Comparison of ENCODE assay signal across 16 mouse cellular contexts in genomic region chr9:80266507-80266906, GRCm38 (mm10).
DNase-seq lines count a peak whose midpoint lies in the region; ATAC-seq and TF ChIP-seq lines count a peak whose summit lies in the region.
"Had no signal": no experiment of that assay in that cellular context is flagged by ENCODE, and none has a peak within 500 bp of the region (broad histone marks: within the 10 kb centered on the region; RNA-seq: fewer than 3 reads in every experiment).

No protein-coding gene starts in this region.

- peaks cover 4% of the 10 kb centered on the region for H3K36me3 ChIP-seq in liver, postnatal 0 days (replicated peaks; ENCODE audit: insufficient read depth, low read length)
- H3K36me3 ChIP-seq in thymus, adult 2 months (ENCODE audit: control insufficient read depth, insufficient read depth, low read length) = no peaks in the 10 kb centered on the region
- H3K36me3 ChIP-seq in heart, embryonic 12.5 days = peaks cover 20% of the 10 kb centered on the region
- no peaks in the 10 kb centered on the region for H3K36me3 ChIP-seq in limb, embryonic 10.5 days

- no peaks in the 10 kb centered on the region for H3K4me1 ChIP-seq in liver, postnatal 0 days (ENCODE audit: insufficient read depth)
- peaks cover 2% of the 10 kb centered on the region; the same call in 1 of the 2 replicates for H3K4me1 ChIP-seq in thymus, adult 2 months (replicated peaks; ENCODE audit: control insufficient read depth, insufficient read depth, low read length)
- H3K4me1 ChIP-seq in heart, embryonic 12.5 days (replicated peaks) = peaks cover 12% of the 10 kb centered on the region
- H3K4me1 ChIP-seq in limb, embryonic 10.5 days = peaks cover 16% of the 10 kb centered on the region

- H3K9me3 ChIP-seq in liver, postnatal 0 days (ENCODE audit: low read length) = no peaks in the 10 kb centered on the region
- H3K9me3 ChIP-seq in heart, embryonic 12.5 days (replicated peaks) = no peaks in the 10 kb centered on the region
- no peaks in the 10 kb centered on the region for H3K9me3 ChIP-seq in limb, embryonic 10.5 days (replicated peaks)
- H3K9me3 ChIP-seq: embryonic facial prominence, embryonic 15.5 days; heart, embryonic 15.5 days had no signal

- no peak overlapping the region for H3K27ac ChIP-seq in liver, postnatal 0 days (ENCODE audit: low read depth)
- H3K27ac ChIP-seq in thymus, adult 2 months (ENCODE audit: control insufficient read depth, insufficient read depth, low read length) = peak overlapping the region; percentile 68
- no peak overlapping the region for H3K27ac ChIP-seq in heart, embryonic 12.5 days (ENCODE audit: poor library complexity, severe bottlenecking)
- no peak overlapping the region for H3K27ac ChIP-seq in limb, embryonic 10.5 days
- H3K27ac ChIP-seq: embryonic facial prominence, embryonic 15.5 days; heart, embryonic 15.5 days; kidney, postnatal 0 days had no signal

- no peak overlapping the region for H3K4me3 ChIP-seq in liver, postnatal 0 days (ENCODE audit: low read depth, low read length)
- no peak overlapping the region; the same call in 1 of the 2 replicates for H3K4me3 ChIP-seq in thymus, adult 2 months (ENCODE audit: control insufficient read depth, insufficient read depth, low read length)
- no peak overlapping the region for H3K4me3 ChIP-seq in heart, embryonic 12.5 days
- no peak overlapping the region for H3K4me3 ChIP-seq in limb, embryonic 10.5 days
- H3K4me3 ChIP-seq: embryonic facial prominence, embryonic 15.5 days; heart, embryonic 15.5 days had no signal

- WGBS in liver, postnatal 0 days (ENCODE audit: insufficient replicate concordance) = 37% methylated on average over 7 of the region's 7 CpGs
- 3% methylated on average over 7 of the region's 7 CpGs for WGBS in thymus, adult 2 months
- WGBS in heart, embryonic 12.5 days = 73% methylated on average over 7 of the region's 7 CpGs
- 87% methylated on average over 7 of the region's 7 CpGs for WGBS in limb, embryonic 10.5 days

- no peak for TF ChIP-seq CTCF in liver, postnatal 0 days (IDR thresholded peaks at IDR 0.05; ENCODE audit: low read depth)
- no peak for TF ChIP-seq CTCF in thymus, adult 2 months (IDR thresholded peaks at IDR 0.05; ENCODE audit: borderline replicate concordance, control insufficient read depth, extremely low read depth, insufficient read depth, low read length, poor library complexity)

- H3K4me2 ChIP-seq in liver, postnatal 0 days (ENCODE audit: low read depth, low read length) = peak overlapping the region; percentile 24; the same call in 1 of the 2 replicates
- no peak overlapping the region for H3K4me2 ChIP-seq in heart, embryonic 12.5 days
- H3K4me2 ChIP-seq: embryonic facial prominence, embryonic 15.5 days; heart, embryonic 15.5 days had no signal

- peak; percentile 73 for DNase-seq in CD4-positive helper T cell, adult 2 months (ENCODE audit: low read depth, low spot score)
- DNase-seq in CD8-positive naive resting alpha-beta T cell, adult 2 months (ENCODE audit: low read depth in 2 of 2, low spot score in 2 of 2) = peak; percentile 31 to 39
- no peak for DNase-seq in liver, postnatal 0 days
- peak; percentile 68 for DNase-seq in thymus, adult 2 months
- DNase-seq in ovary, adult 18-20 months (ENCODE audit: low spot score) = no peak
- no peak for DNase-seq in limb, embryonic 10.5 days (ENCODE audit: low spot score)
- DNase-seq: adrenal gland, postnatal 36 days; cerebellum, postnatal 25 days; gastrocnemius, postnatal 14 days; midbrain, embryonic 14.5 days; right cerebral cortex, postnatal 14 days had no signal

- H3K9ac ChIP-seq in liver, postnatal 0 days (replicated peaks) = no peak overlapping the region
- H3K9ac ChIP-seq in heart, embryonic 12.5 days = no peak overlapping the region
- H3K9ac ChIP-seq: embryonic facial prominence, embryonic 15.5 days; heart, embryonic 15.5 days had no signal

- TF ChIP-seq POLR2A in thymus, adult 2 months (IDR thresholded peaks at IDR 0.05; ENCODE audit: control insufficient read depth, extremely low read depth, insufficient read depth, low read length, poor library complexity) = no peak

- no peaks in the 10 kb centered on the region for H3K27me3 ChIP-seq in liver, postnatal 0 days (ENCODE audit: insufficient read depth, low read length)
- H3K27me3 ChIP-seq in thymus, adult 2 months (ENCODE audit: control insufficient read depth, insufficient read depth, low read length) = no peaks in the 10 kb centered on the region
- H3K27me3 ChIP-seq in heart, embryonic 12.5 days (replicated peaks) = no peaks in the 10 kb centered on the region
- H3K27me3 ChIP-seq in limb, embryonic 10.5 days (ENCODE audit: low read depth, poor library complexity, severe bottlenecking) = no peaks in the 10 kb centered on the region
- H3K27me3 ChIP-seq: embryonic facial prominence, embryonic 15.5 days; heart, embryonic 15.5 days had no signal

- TF ChIP-seq EP300 in liver, postnatal 0 days (IDR thresholded peaks at IDR 0.05; ENCODE audit: low read depth) = no peak

- ATAC-seq in liver, postnatal 0 days = peak; percentile 13; the same call in 1 of the 2 replicates
- ATAC-seq in heart, embryonic 12.5 days (ENCODE audit: insufficient number of reproducible peaks, low FRiP score) = no peak
- ATAC-seq: forebrain, embryonic 16.5 days had no signal

Comparison
In these comparisons a context has a peak if more than half of its experiments do, and no peak if none do; other contexts are left out.
1. DNase-seq: peak in CD4-positive helper T cell, adult 2 months (single experiment), CD8-positive naive resting alpha-beta T cell, adult 2 months (2 of 2) and thymus, adult 2 months (single experiment); none in liver, postnatal 0 days (single experiment), ovary, adult 18-20 months (single experiment) and limb, embryonic 10.5 days (single experiment).